ENCODE assay signal across 10 mouse cellular contexts in genomic region chr10:58949770-58950638, GRCm38 (mm10).
DNase-seq lines count a peak whose midpoint lies in the region; ATAC-seq and TF ChIP-seq lines count a peak whose summit lies in the region.
"Had no signal": no experiment of that assay in that cellular context is flagged by ENCODE, and none has a peak within 500 bp of the region (broad histone marks: within the 10 kb centered on the region; RNA-seq: fewer than 3 reads in every experiment).

No protein-coding gene starts in this region.

- no peak overlapping the region; the same call in 1 of the 2 replicates for H3K9ac ChIP-seq in neural tube, embryonic 11.5 days (ENCODE audit: low read length)
- peak overlapping the region; percentile 28; the same call in 1 of the 2 replicates for H3K9ac ChIP-seq in forebrain, postnatal 0 days
- no peak overlapping the region for H3K9ac ChIP-seq in midbrain, embryonic 11.5 days (ENCODE audit: low read length)
- H3K9ac ChIP-seq: liver, embryonic 14.5 days had no signal

- peak; percentile 48; the same call in 1 of the 2 replicates for TF ChIP-seq CTCF in forebrain, postnatal 0 days (IDR thresholded peaks at IDR 0.05; ENCODE audit: low read depth)

- H3K27ac ChIP-seq in neural tube, embryonic 11.5 days (ENCODE audit: low read depth, low read length) = peak overlapping the region; percentile 21; the same call in 1 of the 2 replicates
- H3K27ac ChIP-seq in forebrain, postnatal 0 days (ENCODE audit: low read depth, low read length) = peak overlapping the region; percentile 57
- H3K27ac ChIP-seq in midbrain, embryonic 11.5 days (ENCODE audit: low read depth, low read length) = no peak overlapping the region
- H3K27ac ChIP-seq: liver, embryonic 14.5 days had no signal

- ATAC-seq in neural tube, embryonic 11.5 days (ENCODE audit: insufficient read depth, low FRiP score, low TSS enrichment) = peak; percentile 84
- peak; percentile 86 for ATAC-seq in forebrain, postnatal 0 days
- ATAC-seq in midbrain, embryonic 11.5 days (ENCODE audit: low FRiP score) = peak; percentile 76
- ATAC-seq in erythroblast, adult 5-6 weeks (replicated peaks; ENCODE audit: low FRiP score, poor library complexity, severe bottlenecking) = no peak
- no peak for ATAC-seq in inflammation-experienced regulatory T-cells, adult 6 months

- H3K36me3 ChIP-seq in neural tube, embryonic 11.5 days (ENCODE audit: control insufficient read depth, insufficient read depth, low read length) = no peaks in the 10 kb centered on the region
- no peaks in the 10 kb centered on the region for H3K36me3 ChIP-seq in forebrain, postnatal 0 days (ENCODE audit: insufficient read depth)
- no peaks in the 10 kb centered on the region for H3K36me3 ChIP-seq in midbrain, embryonic 11.5 days (ENCODE audit: control insufficient read depth, insufficient read depth, low read length)

- 20% methylated on average over 11 of the region's 11 CpGs for WGBS in neural tube, embryonic 11.5 days
- WGBS in forebrain, postnatal 0 days = 12% methylated on average over 11 of the region's 11 CpGs
- 35% methylated on average over 11 of the region's 11 CpGs for WGBS in midbrain, embryonic 11.5 days

- DNase-seq in neural tube, embryonic 11.5 days (ENCODE audit: low spot score) = peak; percentile 38
- no peak for DNase-seq in neural tube, embryonic 10.5 days (ENCODE audit: extremely low spot score, low spot score)
- DNase-seq in forebrain, postnatal 0 days = peak; percentile 63
- peak; percentile 88 for DNase-seq in midbrain, embryonic 11.5 days (ENCODE audit: low spot score, missing footprints)
- DNase-seq in right cerebral cortex, adult 2 months (ENCODE audit: low spot score in 2 of 2) = no peak
- DNase-seq: cerebellum, adult 9-10 months; thymus, postnatal 25 days had no signal

- peak overlapping the region; percentile 9; the same call in 1 of the 2 replicates for H3K4me2 ChIP-seq in neural tube, embryonic 11.5 days (ENCODE audit: low read depth)
- 0 out of 2 replicates have a peak overlapping the region, but pooled peaks have one; percentile 8 for H3K4me2 ChIP-seq in forebrain, postnatal 0 days (ENCODE audit: low read depth)
- no peak overlapping the region for H3K4me2 ChIP-seq in midbrain, embryonic 11.5 days

- peaks cover 5% of the 10 kb centered on the region; the same call in 1 of the 2 replicates for H3K4me1 ChIP-seq in neural tube, embryonic 11.5 days (ENCODE audit: control insufficient read depth, insufficient read depth, low read length)
- H3K4me1 ChIP-seq in forebrain, postnatal 0 days (ENCODE audit: insufficient read depth) = peaks cover 19% of the 10 kb centered on the region; the same call in 1 of the 2 replicates
- peaks cover 7% of the 10 kb centered on the region; the same call in 1 of the 2 replicates for H3K4me1 ChIP-seq in midbrain, embryonic 11.5 days (ENCODE audit: control insufficient read depth, insufficient read depth, low read length)

- no peak overlapping the region for H3K4me3 ChIP-seq in neural tube, embryonic 11.5 days (ENCODE audit: low read depth, low read length)
- no peak overlapping the region for H3K4me3 ChIP-seq in forebrain, postnatal 0 days (ENCODE audit: low read depth, low read length)
- H3K4me3 ChIP-seq in midbrain, embryonic 11.5 days (ENCODE audit: low read depth, low read length) = no peak overlapping the region

- no peaks in the 10 kb centered on the region for H3K27me3 ChIP-seq in neural tube, embryonic 11.5 days (ENCODE audit: control insufficient read depth, insufficient read depth, low read length)
- no peaks in the 10 kb centered on the region for H3K27me3 ChIP-seq in forebrain, postnatal 0 days (ENCODE audit: insufficient read depth, low read length)
- no peaks in the 10 kb centered on the region for H3K27me3 ChIP-seq in midbrain, embryonic 11.5 days (ENCODE audit: control insufficient read depth, insufficient read depth, low read length)

- H3K9me3 ChIP-seq in neural tube, embryonic 11.5 days (ENCODE audit: control insufficient read depth, low read length) = no peaks in the 10 kb centered on the region
- H3K9me3 ChIP-seq in forebrain, postnatal 0 days (ENCODE audit: low read length) = no peaks in the 10 kb centered on the region
- no peaks in the 10 kb centered on the region for H3K9me3 ChIP-seq in midbrain, embryonic 11.5 days (ENCODE audit: control insufficient read depth, low read length)

Comparison
In these comparisons a context has a peak if more than half of its experiments do, and no peak if none do; other contexts are left out.
1. DNase-seq: peak in neural tube, embryonic 11.5 days (single experiment), forebrain, postnatal 0 days (single experiment) and midbrain, embryonic 11.5 days (single experiment); none in neural tube, embryonic 10.5 days (single experiment) and right cerebral cortex, adult 2 months (0 of 2).
2. ATAC-seq: peak in neural tube, embryonic 11.5 days (single experiment), forebrain, postnatal 0 days (single experiment) and midbrain, embryonic 11.5 days (single experiment); none in erythroblast, adult 5-6 weeks (single experiment) and inflammation-experienced regulatory T-cells, adult 6 months (single experiment).